Mouse (Mus musculus) midbrain, embryonic 10.5 days (tissue): ENCODE results near the gene Atl2. TPM values are rescaled to one million over a fixed set of nuclear protein-coding genes. Genes with fewer than 3 reads are reported as not detected.

Experiments used
- DNase-seq: peaks from one replicate; pipeline ENCODE4 v3.0.0-alpha.2; 2017; ENCODE audit warnings: low spot score
- H3K27ac ChIP-seq: fragments of 300-500 bp; sonication (generic); replicated peaks from 2 replicates; pipeline ENCODE4 v1.5.1; 2016; ENCODE audit warnings: mild to moderate bottlenecking
- H3K27me3 ChIP-seq: fragments of 300-500 bp; sonication (generic); 2 replicates; pipeline ENCODE4 v1.6.1; 2016; ENCODE audit warnings: low read depth, mild to moderate bottlenecking; ENCODE audit not compliant: poor library complexity, severe bottlenecking
- H3K36me3 ChIP-seq: fragments of 300-500 bp; sonication (generic); 2 replicates; pipeline ENCODE4 v1.6.1; 2016; ENCODE audit warnings: mild to moderate bottlenecking, moderate library complexity
- H3K4me1 ChIP-seq: fragments of 300-500 bp; sonication (generic); 2 replicates; pipeline ENCODE4 v1.6.1; 2016
- H3K4me3 ChIP-seq: fragments of 300-500 bp; sonication (generic); 2 replicates; pipeline ENCODE4 v1.5.1; 2016; ENCODE audit warnings: mild to moderate bottlenecking, moderate library complexity
- H3K9me3 ChIP-seq: fragments of 300-500 bp; sonication (generic); replicated peaks from 2 replicates; pipeline ENCODE4 v1.6.1; 2016; ENCODE audit warnings: mild to moderate bottlenecking
- WGBS: fragments of 180-500 bp; shearing (Covaris S2); methylation state at CpG from one replicate; pipeline ENCODE4 v1.1.7; 2016; 5-methylcytosine and 5-hydroxymethylcytosine counted together
- polyA plus RNA-seq: library from polyadenylated mRNA; unstranded; fragments of >200 nt; fragmentation: Nextera tagmentation; extraction: Ambion mirVana; gene quantifications from 2 replicates; pipeline ENCODE4 v1.2.1, GENCODE M21; 2016

Atl2 gene
- polyA plus RNA-seq, 1 experiment from 2014 or later = 37.7 TPM

DNA sequence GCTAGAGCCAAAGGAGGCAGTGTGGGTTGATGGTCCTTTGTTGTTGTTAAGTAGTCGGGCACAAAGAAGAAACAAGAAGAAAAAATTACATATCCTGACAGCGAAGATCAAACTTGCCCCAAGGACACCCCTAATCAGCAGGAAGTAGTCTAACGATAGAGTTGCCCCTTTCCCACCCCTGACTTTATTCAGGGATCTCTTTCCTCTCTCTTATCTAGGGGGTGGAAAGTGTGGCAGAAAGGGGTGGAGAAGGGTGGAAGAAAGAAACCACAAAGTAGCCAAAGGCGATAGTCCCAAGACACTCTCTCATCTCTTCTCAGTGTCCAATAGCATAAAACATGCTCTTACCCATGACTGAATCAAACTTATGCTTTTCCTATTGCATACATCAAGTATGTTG is 1.9 kb downstream of the Atl2 start:
- H3K27me3 ChIP-seq = peaks cover 27% of the 10 kb centered on the region
- peak overlapping the region; percentile 97 for H3K4me3 ChIP-seq
- DNase-seq = no peak
- H3K4me1 ChIP-seq = peaks cover 41% of the 10 kb centered on the region
- H3K27ac ChIP-seq = no peak overlapping the region
- 76% methylated on average over 4 of the region's 4 CpGs for WGBS
- no peaks in the 10 kb centered on the region for H3K36me3 ChIP-seq
- no peaks in the 10 kb centered on the region for H3K9me3 ChIP-seq

GRCm38 (mm10) chr17:79891944-79892343 is 4.0 kb downstream of the Atl2 start:
- Histone ChIP-seq H3K9me3 (no peaks in the 10 kb centered on the region), H3K27ac (no peak overlapping the region), H3K4me1 (peaks cover 45% of the 10 kb centered on the region), H3K27me3 (peaks cover 8% of the 10 kb centered on the region), H3K36me3 (no peaks in the 10 kb centered on the region), H3K4me3 (no peak overlapping the region)
- no peak for DNase-seq
- 64% methylated on average over 7 of the region's 7 CpGs for WGBS

- H3K4me1 ChIP-seq = peaks cover 15% of the 10 kb centered on the region
- 84% methylated on average over 1 of the region's 1 CpGs for WGBS
- H3K36me3 ChIP-seq = no peaks in the 10 kb centered on the region
- no peaks in the 10 kb centered on the region for H3K9me3 ChIP-seq
- no peak overlapping the region for H3K27ac ChIP-seq
- no peak for DNase-seq
- H3K4me3 ChIP-seq = no peak overlapping the region
- H3K27me3 ChIP-seq = no peaks in the 10 kb centered on the region
These were observed 8.0 kb downstream of the Atl2 start for GRCm38 (mm10) chr17:79887926-79888325.

DNA sequence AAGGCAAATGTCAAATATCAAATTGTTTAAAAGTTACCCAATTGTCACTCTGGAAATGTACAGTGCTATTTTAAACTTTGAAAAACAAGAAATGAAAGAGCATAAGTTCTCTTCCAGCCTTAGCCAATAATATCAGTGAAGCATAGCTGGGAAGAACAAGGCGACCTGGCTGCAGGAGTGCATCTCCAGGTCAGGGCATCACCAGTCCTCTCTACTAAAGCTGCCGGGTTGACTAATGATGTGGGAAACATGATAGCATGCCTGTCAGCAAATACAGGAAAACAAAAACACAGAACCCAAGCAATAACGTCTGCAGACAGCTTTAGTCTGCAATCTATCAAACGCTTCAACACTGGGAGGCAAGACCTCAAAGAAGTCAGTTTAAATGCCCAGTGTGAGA is 12.7 kb downstream of the Atl2 start:
- Histone ChIP-seq H3K27ac (no peak overlapping the region), H3K36me3 (no peaks in the 10 kb centered on the region), H3K4me3 (no peak overlapping the region), H3K27me3 (no peaks in the 10 kb centered on the region), H3K4me1 (no peaks in the 10 kb centered on the region), H3K9me3 (no peaks in the 10 kb centered on the region)
- WGBS = 78% methylated on average over 4 of the region's 4 CpGs
- no peak for DNase-seq

DNA sequence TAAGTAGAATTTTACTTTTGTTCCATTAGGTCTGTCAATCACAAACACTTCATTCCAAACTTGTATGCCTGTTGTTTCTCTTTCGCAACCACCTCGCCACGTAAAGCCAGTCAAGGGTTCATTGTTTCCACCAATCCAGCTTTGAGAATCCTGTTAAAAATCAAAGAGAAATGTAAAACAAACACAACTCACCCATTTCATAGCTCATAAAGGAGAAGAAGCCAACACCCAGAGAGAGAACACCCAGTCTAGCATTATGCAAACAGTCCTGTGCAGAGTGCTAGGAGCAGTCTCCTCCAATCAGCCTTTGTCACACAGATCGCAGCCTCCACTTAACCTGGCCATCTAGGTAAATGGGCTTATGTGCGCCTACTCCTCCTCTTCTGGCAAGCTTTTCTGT is 30.9 kb downstream of the Atl2 start:
- H3K27ac ChIP-seq = no peak overlapping the region
- H3K4me1 ChIP-seq = no peaks in the 10 kb centered on the region
- H3K9me3 ChIP-seq = no peaks in the 10 kb centered on the region
- H3K27me3 ChIP-seq = no peaks in the 10 kb centered on the region
- H3K4me3 ChIP-seq = no peak overlapping the region
- DNase-seq = no peak
- 93% methylated on average over 5 of the region's 5 CpGs for WGBS
- peaks cover 51% of the 10 kb centered on the region for H3K36me3 ChIP-seq

GRCm38 (mm10) chr17:79864503-79864902 is 31.4 kb downstream of the Atl2 start:
- peaks cover 56% of the 10 kb centered on the region for H3K36me3 ChIP-seq
- H3K4me1 ChIP-seq = no peaks in the 10 kb centered on the region
- DNase-seq = no peak
- H3K27me3 ChIP-seq = no peaks in the 10 kb centered on the region
- no peaks in the 10 kb centered on the region for H3K9me3 ChIP-seq
- 77% methylated on average over 8 of the region's 8 CpGs for WGBS
- no peak overlapping the region for H3K4me3 ChIP-seq
- no peak overlapping the region for H3K27ac ChIP-seq

DNA sequence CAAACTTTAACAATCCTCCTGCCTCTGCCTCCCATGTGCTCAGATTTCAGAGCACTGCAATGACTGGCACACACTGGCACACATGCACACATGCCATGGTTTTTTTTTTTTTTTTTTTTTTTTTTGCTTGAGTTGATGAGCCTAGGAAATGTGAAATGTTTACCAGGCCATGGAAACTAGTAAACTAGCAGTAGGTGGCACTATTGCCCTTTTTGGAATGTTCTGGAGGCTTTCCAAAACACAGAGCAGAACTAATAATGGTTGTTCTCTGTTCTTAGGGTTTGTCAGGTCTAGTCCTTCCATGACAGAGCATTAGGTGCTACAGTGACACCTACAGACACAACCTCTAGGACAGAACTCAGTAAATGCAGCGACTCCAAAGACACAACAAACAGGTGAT is 33.9 kb downstream of the Atl2 start:
- H3K36me3 ChIP-seq = peaks cover 79% of the 10 kb centered on the region
- no peak overlapping the region for H3K4me3 ChIP-seq
- DNase-seq = no peak
- no peaks in the 10 kb centered on the region for H3K9me3 ChIP-seq
- no peaks in the 10 kb centered on the region for H3K4me1 ChIP-seq
- H3K27me3 ChIP-seq = no peaks in the 10 kb centered on the region
- WGBS = 79% methylated on average over 1 of the region's 1 CpGs
- no peak overlapping the region for H3K27ac ChIP-seq

DNA sequence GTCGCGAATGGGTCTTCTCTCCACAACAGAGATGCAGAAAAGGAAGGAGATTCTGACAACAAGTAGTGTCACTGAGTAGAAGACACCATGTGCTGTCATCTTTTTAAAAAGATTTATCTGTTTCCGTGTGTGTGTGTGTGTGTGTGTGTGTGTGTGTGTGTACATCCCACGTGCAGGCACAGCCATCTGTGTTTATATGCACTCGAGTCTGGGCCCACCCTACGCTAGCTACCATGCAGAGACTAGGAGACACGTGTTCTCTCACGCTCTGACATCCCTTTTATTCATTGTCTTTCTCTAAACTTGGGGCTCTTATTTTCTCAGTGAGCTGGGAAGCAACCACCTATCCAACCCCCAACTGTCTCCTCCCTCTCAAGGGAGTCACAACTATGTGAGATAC is 40.4 kb downstream of the Atl2 start:
- Histone ChIP-seq H3K27ac (no peak overlapping the region), H3K36me3 (peaks cover 99% of the 10 kb centered on the region), H3K27me3 (no peaks in the 10 kb centered on the region), H3K9me3 (no peaks in the 10 kb centered on the region), H3K4me3 (no peak overlapping the region), H3K4me1 (no peaks in the 10 kb centered on the region)
- WGBS = 86% methylated on average over 8 of the region's 8 CpGs
- DNase-seq = no peak

DNA sequence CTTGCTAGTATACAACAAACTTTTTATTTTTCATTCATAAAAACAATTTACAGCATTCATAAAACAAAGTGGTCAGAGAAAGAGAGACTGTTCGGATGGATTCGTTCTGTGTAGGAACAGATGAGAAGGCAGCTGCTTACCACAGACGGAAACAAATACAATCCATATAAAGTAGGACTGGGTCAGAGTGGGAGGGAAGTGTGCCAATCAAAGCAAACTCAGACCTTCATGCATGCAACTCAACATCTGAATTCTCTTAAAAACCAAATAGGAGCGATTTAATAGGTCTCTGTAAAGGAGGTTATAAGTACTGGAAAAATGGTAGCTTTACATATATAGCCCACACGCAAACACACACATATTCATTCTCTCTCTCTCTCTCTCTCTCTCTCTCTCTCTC is 47.5 kb downstream of the Atl2 start:
- no peak overlapping the region for H3K4me3 ChIP-seq
- H3K9me3 ChIP-seq = no peaks in the 10 kb centered on the region
- H3K27me3 ChIP-seq = no peaks in the 10 kb centered on the region
- no peaks in the 10 kb centered on the region for H3K4me1 ChIP-seq
- no peak for DNase-seq
- WGBS = 97% methylated on average over 5 of the region's 5 CpGs
- no peak overlapping the region for H3K27ac ChIP-seq
- H3K36me3 ChIP-seq = peaks cover 61% of the 10 kb centered on the region

GRCm38 (mm10) chr17:79846182-79846581 is 49.7 kb downstream of the Atl2 start:
- Histone ChIP-seq H3K27ac (no peak overlapping the region), H3K4me1 (no peaks in the 10 kb centered on the region), H3K27me3 (no peaks in the 10 kb centered on the region; the same call in 1 of the 2 replicates), H3K9me3 (no peaks in the 10 kb centered on the region), H3K36me3 (peaks cover 39% of the 10 kb centered on the region), H3K4me3 (no peak overlapping the region)
- no peak for DNase-seq
- 94% methylated on average over 2 of the region's 2 CpGs for WGBS

DNA sequence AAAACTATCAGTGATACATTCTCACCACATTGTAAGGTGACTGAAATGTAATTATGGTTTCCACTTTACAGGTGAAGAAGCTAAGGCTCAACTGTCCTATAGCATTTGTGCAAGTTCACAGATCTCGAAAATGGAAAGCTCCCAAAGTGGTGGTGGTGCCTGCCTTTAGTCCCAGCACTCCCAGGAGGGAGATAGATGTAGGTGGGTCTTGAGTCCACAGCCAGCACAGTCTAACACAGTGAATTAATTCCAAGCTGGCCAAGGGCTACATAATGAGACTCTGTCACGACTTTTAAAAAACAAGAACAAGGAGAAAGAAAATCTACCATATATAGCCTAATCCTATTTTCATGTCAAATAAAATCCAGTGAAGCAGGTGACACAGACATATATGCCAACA is 50.2 kb downstream of the Atl2 start:
- 75% methylated on average over 2 of the region's 2 CpGs for WGBS
- peaks cover 34% of the 10 kb centered on the region for H3K36me3 ChIP-seq
- H3K9me3 ChIP-seq = no peaks in the 10 kb centered on the region
- H3K27me3 ChIP-seq = no peaks in the 10 kb centered on the region; the same call in 1 of the 2 replicates
- H3K4me1 ChIP-seq = no peaks in the 10 kb centered on the region
- no peak overlapping the region for H3K27ac ChIP-seq
- no peak overlapping the region for H3K4me3 ChIP-seq
- no peak for DNase-seq

DNA sequence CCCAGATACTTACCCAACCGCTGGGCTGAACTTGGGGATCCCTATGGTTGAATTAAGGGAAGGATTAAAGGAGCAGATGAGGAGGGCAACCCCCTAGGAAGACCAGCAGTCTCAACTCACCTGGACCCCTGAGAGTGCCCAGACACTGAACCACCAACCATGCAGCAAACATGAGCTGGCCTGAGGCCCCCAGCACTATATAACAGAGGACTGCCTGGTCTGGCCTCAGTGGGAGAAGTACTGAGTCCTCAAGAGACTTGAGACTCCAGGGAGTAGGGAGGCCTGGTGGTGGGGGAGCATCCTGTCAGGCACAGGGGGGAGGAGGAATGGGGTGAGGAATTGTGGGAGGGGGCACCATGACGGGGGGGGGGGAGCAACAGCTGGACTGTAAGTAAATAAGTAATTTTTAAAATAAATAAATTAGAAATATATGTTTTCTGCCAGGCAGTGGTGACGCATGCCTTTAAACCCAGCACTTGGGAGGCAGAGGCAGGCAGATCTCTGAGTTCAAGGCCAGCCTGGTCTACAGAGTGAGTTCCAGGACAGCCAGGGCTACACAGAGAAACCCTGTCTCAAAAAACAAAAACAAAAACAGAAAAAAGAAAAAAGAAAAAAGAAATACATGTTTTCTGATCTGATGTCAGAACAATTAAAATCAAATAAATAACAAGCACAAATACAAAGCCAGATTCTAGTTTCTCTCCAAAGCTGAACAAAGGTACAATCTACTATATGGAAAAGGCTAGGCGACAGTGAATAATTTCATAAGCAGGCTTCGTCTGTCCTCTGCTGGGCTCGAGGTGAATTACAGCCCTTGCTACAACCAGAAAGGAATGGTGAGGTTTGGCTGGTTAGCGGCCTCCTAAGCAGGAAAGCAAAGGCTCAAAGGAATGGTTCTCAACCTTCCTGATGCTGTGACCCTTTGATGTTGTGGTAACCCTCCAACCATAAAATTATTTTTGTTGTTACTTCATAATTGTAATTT is 55.4 kb downstream of the Atl2 start:
- no peak overlapping the region for H3K4me3 ChIP-seq
- 48% methylated on average over 7 of the region's 7 CpGs for WGBS
- H3K27me3 ChIP-seq = no peaks in the 10 kb centered on the region; the same call in 1 of the 2 replicates
- H3K36me3 ChIP-seq = no peaks in the 10 kb centered on the region
- peak; percentile 66 for DNase-seq
- H3K4me1 ChIP-seq = no peaks in the 10 kb centered on the region
- H3K27ac ChIP-seq = no peak overlapping the region
- H3K9me3 ChIP-seq = no peaks in the 10 kb centered on the region

DNA sequence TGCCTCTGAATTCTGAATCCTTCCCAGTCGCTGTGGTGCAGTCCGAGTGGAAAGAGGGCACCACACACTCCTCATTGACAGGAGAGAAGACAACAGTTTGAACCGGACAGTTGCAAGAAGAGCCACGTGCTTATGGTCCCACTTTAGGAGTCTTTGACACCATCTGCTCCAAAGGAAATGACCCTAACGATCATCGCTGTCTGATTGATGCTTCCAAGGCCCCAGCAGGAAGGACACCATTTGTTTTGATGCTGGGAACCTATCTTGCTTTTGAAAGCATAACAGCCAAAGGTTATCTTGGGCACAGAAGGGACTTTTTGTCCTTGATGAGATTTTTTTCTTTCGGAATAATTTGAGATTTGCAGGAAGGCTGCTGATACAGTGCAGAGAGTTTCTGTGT is 58.9 kb downstream of the Atl2 start:
- WGBS = 86% methylated on average over 7 of the region's 7 CpGs
- Histone ChIP-seq H3K27ac (no peak overlapping the region), H3K9me3 (no peaks in the 10 kb centered on the region), H3K4me1 (no peaks in the 10 kb centered on the region), H3K4me3 (no peak overlapping the region), H3K36me3 (no peaks in the 10 kb centered on the region), H3K27me3 (no peaks in the 10 kb centered on the region; the same call in 1 of the 2 replicates)
- DNase-seq = no peak
